Mouse (Mus musculus) adrenal gland, adult 8-10 months (tissue): Measurements from ENCODE around the gene Fermt2. TPM values are rescaled to one million over a fixed set of nuclear protein-coding genes. Genes with fewer than 3 reads are reported as not detected.
"Not testable (repeated sequence)": the region's sequence is repeated elsewhere in the genome, so short reads cannot be mapped to it uniquely, and the experiment has no call there.

ENCODE experiments used
- DNase-seq: peaks from one replicate; pipeline ENCODE4 v3.0.0; 2022
- total RNA-seq, 4 experiments: library from RNA; stranded (reverse); gene quantifications; 2 replicates each; pipeline ENCODE4 v1.2.4; 2022

The Fermt2 gene
- total RNA-seq, 4 experiments from 2014 or later = 57.4 to 113 (median 98.9) TPM

DNA sequence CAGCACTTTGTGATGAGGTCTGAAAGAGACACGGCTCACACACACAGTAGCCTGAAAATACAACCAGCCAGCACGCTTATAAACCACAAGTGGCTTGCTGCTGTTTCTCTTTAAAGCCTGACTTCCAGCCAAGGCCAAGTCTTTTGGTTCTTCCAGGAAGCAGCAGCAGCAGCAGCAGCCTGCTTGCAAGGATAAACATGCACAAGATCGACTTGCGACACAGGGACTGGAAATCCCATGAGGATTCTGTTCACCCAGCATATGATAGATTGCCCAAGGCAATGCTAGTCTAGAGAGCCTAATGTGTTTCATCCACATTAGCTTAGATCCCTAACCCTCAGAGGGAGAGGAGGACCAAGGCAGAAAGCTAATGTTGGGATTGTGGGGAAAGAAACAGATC lies 22.0 kb downstream of the Fermt2 start:
- DNase-seq = peak; percentile 50

DNA sequence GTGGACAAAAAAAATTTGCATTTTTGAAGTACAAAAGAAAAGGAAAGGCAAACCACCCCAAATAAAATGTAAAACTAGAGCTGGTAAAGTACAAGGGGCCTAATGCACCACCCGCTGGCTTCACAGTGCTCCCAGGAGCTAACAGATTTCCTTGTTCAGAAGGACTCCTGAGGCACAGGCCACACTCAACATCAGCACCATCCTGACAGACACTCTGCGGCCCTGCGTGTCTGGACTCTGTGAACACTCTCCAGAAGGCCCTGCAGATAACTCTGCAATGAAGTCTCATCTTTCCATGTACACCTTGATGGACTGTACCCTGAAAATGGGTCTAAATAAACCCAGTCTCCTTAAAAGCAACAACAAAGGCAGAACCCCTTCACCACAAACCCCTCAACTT lies 22.5 kb downstream of the Fermt2 start:
- no peak for DNase-seq

- DNase-seq = no peak
Measured at GRCm38 (mm10) chr14:45507032-45507431, 22.9 kb downstream of the Fermt2 start.

- DNase-seq = no peak
Measured at GRCm38 (mm10) chr14:45506165-45506564, 23.8 kb downstream of the Fermt2 start.

DNA sequence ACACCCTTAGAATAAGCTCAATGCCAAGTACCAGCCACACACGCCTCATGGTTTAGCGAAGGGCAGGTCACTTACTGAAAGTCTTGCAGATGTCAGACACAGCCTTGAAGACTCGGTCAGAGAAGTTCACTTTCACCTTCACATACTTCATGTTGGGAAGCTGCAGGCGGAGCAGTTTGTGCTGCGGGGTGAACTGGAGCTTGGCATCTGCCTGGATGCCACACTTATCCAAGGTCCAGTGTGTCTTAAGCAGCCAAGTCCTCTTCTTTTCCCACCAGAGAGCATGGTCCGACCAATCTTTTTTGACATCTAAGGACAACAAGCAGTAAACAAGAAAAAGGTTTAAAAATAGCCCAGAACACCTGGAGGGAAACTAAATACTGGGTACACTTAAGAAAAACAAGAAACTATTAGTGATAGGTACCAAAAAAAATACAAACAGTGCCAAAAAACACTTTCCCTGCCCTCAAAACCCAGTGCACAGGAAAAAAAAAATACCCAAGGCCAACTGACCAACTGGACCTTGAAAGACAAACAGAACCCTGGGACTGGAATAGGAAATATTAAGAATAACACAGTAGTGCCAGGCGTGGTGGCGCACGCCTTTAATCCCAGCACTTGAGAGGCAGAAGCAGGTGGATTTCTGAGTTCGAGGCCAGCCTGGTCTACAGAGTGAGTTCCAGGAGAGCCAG lies 25.4 kb downstream of the Fermt2 start:
- no peak for DNase-seq

- no peak for DNase-seq
Measured at GRCm38 (mm10) chr14:45503934-45504333, 26.0 kb downstream of the Fermt2 start.

DNA sequence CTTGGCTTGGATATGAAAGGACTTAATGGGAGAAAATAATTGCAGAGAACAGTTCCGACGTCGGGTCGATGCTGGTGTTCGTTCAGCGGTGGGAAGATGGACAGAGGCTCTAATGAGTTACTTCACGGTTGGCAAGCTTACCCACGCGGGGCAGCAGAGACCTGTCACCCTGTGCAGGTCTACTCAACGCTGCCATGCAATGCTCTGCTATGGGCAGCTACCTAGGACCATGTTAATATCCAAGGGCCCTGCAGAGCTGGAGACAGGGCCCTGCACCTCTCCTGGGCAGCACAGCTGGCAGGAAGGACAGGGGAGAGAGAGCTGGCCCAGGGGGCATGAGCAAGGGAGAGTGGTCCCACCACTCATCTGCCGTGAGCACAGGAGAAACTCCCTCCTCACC lies 29.9 kb downstream of the Fermt2 start:
- DNase-seq = no peak

DNA sequence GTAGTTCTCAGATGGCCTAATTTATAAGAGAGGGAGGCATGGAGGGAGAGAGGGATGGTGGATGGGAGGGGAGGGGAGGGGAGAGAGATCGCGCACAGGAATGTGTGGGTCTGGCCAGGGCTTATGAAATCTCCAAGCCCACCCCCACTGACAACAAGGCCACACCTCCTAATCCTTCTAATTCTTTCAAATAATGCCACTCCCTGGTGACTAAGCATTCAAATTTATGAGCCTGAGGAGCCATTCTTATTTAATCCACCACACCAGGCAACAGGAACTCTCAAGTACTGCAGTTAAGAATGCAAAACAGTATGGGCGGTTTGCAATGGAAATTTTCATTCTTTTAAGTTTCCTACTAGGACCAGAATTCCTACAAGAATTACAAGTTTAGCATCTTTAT lies 32.8 kb downstream of the Fermt2 start:
- DNase-seq = no peak

DNA sequence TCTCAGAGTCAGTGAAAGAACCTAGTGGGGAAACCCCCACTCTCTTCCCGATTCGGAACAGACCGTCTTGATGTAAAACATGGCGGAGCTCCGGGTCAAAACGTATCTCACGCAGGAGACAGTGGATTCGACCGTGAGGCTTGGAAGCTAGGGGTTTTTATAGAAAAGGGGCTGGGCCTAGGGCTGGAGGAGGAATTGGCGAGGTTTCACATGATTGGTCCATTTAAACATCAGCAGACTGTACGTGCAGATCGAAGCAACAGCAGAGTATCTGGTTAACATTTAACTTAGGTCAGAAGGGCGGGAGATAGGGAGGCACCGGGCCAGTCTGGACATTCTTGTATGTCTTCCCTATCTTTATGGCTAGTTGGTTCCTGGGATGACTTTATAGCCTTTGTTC lies 34.1 kb downstream of the Fermt2 start:
- DNase-seq = not testable (repeated sequence)

DNA sequence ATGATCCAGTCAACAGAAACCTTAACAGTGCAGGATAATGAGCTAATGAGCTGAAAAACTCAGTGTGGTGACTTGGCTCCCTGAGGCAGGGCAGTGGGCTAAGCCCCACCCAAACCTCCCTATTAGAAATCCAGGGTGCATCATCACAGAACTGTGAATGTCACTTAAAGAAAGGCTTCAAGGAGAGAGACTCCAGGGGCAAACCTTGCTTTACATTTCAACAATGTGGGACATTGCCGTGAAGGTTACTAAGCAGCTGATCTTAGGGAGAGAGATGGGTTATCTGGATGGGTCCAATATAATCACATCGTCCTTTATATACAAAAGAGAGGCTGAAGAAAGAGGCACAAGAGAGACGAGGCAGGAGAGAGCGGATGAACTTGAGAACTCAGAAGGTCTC lies 36.0 kb downstream of the Fermt2 start:
- no peak for DNase-seq

DNA sequence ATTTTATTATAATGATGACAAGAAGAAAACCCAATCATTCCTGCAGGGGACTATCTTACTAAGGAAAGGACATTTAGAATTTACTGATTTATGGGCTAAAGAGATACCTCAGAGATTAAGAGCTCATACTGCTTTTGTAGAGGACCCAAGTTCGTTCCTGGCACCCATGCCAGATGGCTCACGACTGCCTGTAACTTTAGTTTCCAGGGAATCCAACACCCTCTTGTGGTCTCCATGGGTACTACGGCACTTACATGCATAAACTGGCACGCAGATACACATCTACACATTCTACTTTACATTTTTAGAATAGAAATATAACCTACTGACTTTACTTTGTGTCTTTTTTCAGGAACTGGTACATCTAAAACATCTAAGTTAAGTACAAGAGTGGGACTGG lies 37.2 kb downstream of the Fermt2 start:
- no peak for DNase-seq

DNA sequence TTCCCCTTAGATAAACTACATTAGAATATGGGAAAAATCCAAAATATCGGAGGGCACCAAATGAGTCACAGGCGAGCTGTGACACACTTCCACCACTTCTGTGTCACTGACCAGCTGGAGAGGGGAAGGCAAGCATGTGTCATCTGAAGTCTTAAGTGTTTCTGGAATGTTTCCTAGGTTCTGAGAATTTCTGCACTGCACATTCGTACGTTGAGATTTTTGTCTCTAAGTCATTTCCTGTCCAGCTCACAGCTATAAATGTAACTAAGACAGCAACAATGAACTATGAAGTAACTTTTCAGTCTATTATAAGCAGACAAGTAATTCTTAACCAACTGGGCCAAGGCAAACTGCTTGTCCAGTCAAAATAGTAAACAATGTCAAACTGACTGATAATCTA lies 37.9 kb downstream of the Fermt2 start:
- DNase-seq = peak; percentile 51

GRCm38 (mm10) chr14:45487201-45487600 lies 42.7 kb downstream of the Fermt2 start:
- not testable (repeated sequence) for DNase-seq

GRCm38 (mm10) chr14:45483361-45483760 lies 46.6 kb downstream of the Fermt2 start:
- not testable (repeated sequence) for DNase-seq

GRCm38 (mm10) chr14:45478977-45479806 lies 50.7 kb downstream of the Fermt2 start:
- no peak for DNase-seq

DNA sequence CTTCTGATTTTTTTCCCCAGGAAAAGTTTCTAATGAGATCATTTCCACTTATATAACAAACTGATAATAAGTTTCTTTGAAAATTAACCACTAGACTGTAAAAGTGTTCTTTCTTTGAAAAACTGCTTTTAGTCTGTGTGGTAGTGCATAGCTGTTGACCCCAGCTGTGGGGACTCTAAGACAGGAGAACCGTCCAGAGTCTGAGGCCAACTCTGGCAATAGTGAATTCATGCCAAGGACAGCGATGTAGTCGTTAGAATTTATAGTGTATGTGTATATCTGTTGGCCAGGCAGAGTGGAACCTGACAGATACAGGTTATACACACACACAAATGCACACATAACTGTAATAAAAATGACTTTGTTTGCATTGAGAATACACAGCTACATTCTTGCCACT lies 51.4 kb downstream of the Fermt2 start:
- DNase-seq = no peak

- peak; percentile 64 for DNase-seq
Measured at GRCm38 (mm10) chr14:45477651-45478050, 52.3 kb downstream of the Fermt2 start.

DNA sequence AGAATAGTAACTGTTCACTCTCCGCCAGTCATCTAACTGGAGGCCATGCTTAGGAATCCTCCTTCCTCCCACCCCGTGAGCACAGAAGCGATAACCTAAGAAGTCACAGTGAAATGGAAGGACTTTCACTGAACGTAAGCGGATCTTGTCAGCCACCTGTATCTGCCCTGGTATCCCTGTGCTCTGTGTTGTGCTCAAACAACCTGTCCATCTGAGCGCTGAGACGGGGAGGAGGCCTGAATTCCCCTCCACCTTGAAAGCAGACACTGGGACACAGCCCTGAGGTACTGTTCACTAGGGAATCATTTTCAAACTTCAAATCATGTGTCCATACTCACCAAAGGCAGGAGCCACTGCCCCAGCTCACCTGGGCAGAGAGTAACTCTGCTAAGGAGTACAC lies 52.9 kb downstream of the Fermt2 start:
- no peak for DNase-seq

GRCm38 (mm10) chr14:45472536-45472935 lies 57.4 kb downstream of the Fermt2 start:
- no peak for DNase-seq

GRCm38 (mm10) chr14:45469446-45469845 lies 60.5 kb downstream of the Fermt2 start:
- DNase-seq = no peak

GRCm38 (mm10) chr14:45466371-45466770 lies 63.5 kb downstream of the Fermt2 start:
- not testable (repeated sequence) for DNase-seq

DNA sequence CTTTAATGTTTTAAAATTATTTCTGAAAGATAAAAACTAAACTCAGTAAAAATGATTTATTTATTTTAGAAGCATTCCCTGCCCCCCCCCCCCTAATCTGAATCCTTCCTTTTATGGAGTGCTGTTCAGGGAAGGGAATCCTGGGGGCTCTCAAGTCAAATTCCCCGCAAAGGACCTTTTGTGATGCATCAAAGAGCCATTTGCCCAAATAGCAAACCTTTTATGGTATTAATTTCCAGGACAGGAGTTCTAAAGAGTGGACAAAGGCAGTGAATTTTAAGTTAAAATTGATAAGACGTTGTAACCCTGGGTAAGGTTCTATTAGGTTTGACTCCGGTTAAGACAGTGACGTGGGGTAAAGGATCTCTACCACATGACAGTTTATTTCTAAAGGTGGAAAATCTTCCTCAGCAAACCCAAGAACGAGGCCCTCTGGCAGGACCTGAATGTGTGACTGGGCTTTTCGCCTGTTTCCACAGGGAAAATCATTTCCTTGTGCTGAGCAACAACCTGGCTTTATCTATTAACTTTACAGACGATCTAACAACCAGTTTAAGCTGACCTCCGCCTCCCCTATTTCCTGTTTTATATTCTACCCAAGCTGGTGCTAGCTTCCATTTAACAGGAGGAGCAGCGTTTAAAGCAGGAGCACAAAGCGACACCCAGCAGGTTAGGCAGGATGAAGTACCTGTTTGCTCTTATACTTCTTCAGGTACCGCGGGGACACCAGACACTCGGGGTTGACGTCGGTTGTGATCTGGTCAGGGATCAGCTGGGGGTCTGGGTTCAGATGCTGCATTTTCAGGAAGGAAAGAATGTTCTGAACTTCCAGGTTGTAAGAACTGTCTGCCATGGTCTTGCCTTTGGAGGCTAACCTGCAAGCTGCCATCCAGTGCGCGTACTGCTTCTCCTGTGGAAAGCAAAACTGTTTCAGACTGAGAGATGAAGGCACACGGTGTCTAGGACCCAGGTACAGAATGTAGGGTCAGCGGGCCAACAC lies 65.6 kb downstream of the Fermt2 start:
- DNase-seq = no peak

DNA sequence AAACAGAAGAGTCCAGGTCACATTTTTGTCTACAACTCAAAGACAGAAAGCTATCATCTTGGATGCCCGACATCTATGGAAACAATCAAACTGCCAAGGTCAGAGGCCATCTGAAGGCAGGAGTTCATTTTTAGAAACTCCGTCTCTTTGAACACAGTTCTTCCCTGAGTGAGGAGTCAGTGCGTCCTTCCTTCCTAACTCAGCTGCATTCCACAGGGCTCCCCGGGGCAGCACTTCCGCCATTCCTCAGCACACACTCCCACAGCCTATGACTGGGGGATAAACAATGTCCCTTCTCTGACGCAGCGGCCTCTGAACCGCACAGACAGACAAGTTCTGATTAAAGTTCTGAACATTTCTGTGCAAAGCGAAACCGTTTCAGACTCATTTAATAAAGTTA lies 66.3 kb downstream of the Fermt2 start:
- peak; percentile 68 for DNase-seq
